Mouse (Mus musculus) heart, embryonic 11.5 days (tissue): ENCODE data around the gene Atp6v1f. TPM values are rescaled to one million over a fixed set of nuclear protein-coding genes. Genes with fewer than 3 reads are reported as not detected.

Experiments used
- ATAC-seq: fragments of 200-750 bp; cut with Nextera tagmentation; replicated peaks from 2 replicates; pipeline ENCODE4 v1.8.0; 2017; ENCODE audit warnings: moderate library complexity; ENCODE audit not compliant: insufficient number of reproducible peaks, low FRiP score, low TSS enrichment
- H3K27ac ChIP-seq: fragments of 300-500 bp; sonication (generic); 2 replicates; pipeline ENCODE4 v1.5.1; 2014; ENCODE audit warnings: mild to moderate bottlenecking, low read depth, low read length
- H3K27me3 ChIP-seq: fragments of 300-500 bp; sonication (generic); 2 replicates; pipeline ENCODE4 v1.6.1; 2014; ENCODE audit warnings: mild to moderate bottlenecking, low read length, mixed read lengths; ENCODE audit not compliant: control insufficient read depth, insufficient read depth
- H3K36me3 ChIP-seq: fragments of 300-500 bp; sonication (generic); 2 replicates; pipeline ENCODE4 v1.6.1; 2014; ENCODE audit warnings: mild to moderate bottlenecking, low read length, moderate library complexity, mixed read lengths; ENCODE audit not compliant: control insufficient read depth, insufficient read depth
- H3K4me1 ChIP-seq: fragments of 300-500 bp; sonication (generic); 2 replicates; pipeline ENCODE4 v1.6.1; 2014; ENCODE audit warnings: low read length; ENCODE audit not compliant: control insufficient read depth, insufficient read depth
- H3K4me2 ChIP-seq: fragments of 300-500 bp; sonication (generic); 2 replicates; pipeline ENCODE4 v1.6.1; 2014; ENCODE audit warnings: mild to moderate bottlenecking, moderate library complexity
- H3K4me3 ChIP-seq: fragments of 300-500 bp; sonication (generic); 2 replicates; pipeline ENCODE4 v1.5.1; 2014; ENCODE audit warnings: low read depth, low read length
- H3K9ac ChIP-seq: fragments of 300-500 bp; sonication (generic); 2 replicates; pipeline ENCODE4 v1.6.1; 2014; ENCODE audit warnings: mild to moderate bottlenecking, low read depth, low read length, moderate library complexity
- H3K9me3 ChIP-seq: fragments of 300-500 bp; sonication (generic); replicated peaks from 2 replicates; pipeline ENCODE4 v1.6.1; 2016; ENCODE audit warnings: low read length; ENCODE audit not compliant: control insufficient read depth
- WGBS: fragments of 180-500 bp; shearing (Covaris S2); extraction: QIAGEN DNeasy Blood & Tissue Kit; methylation state at CpG from one replicate; pipeline ENCODE4 v1.1.7; 2014; ENCODE audit not compliant: insufficient replicate concordance; 5-methylcytosine and 5-hydroxymethylcytosine counted together
- polyA plus RNA-seq: library from polyadenylated mRNA; unstranded; fragments of >200 nt; fragmentation: Nextera tagmentation; extraction: Ambion mirVana; gene quantifications from 2 replicates; pipeline ENCODE4 v1.2.1, GENCODE M21; 2014

The Atp6v1f gene
- polyA plus RNA-seq = 200 and 209 TPM in 2 replicates

- under 1% methylated on average over 39 of the region's 39 CpGs for WGBS
- ATAC-seq = peak; percentile 88
- H3K27ac ChIP-seq = no peak within 1 kb of the TSS; the same call in 1 of the 2 replicates
These were observed at the start of gene Atp6v1f for GRCm38 (mm10) chr6:29467583-29468354. TSS of gene Atp6v1f (plus strand) at chr6:29467718.

GRCm38 (mm10) chr6:29420596-29420995, 46.9 kb upstream of the Atp6v1f start:
- Histone ChIP-seq H3K9ac (no peak overlapping the region), H3K27me3 (no peaks in the 10 kb centered on the region), H3K4me2 (no peak overlapping the region), H3K4me3 (no peak overlapping the region), H3K4me1 (no peaks in the 10 kb centered on the region), H3K27ac (no peak overlapping the region), H3K36me3 (no peaks in the 10 kb centered on the region), H3K9me3 (no peaks in the 10 kb centered on the region)
- WGBS = 86% methylated on average over 2 of the region's 2 CpGs
- ATAC-seq = no peak

More at GRCm38 (mm10) chr6:29467583-29468354, at the start of gene Atp6v1f:
- Histone ChIP-seq H3K9me3 (no peaks in the 10 kb centered on the region), H3K4me1 (peaks cover 6% of the 10 kb centered on the region; the same call in 1 of the 2 replicates), H3K4me2 (peak within 1 kb of the TSS; percentile 82), H3K36me3 (peaks cover 10% of the 10 kb centered on the region), H3K4me3 (peak within 1 kb of the TSS; percentile 70), H3K9ac (peak within 1 kb of the TSS; percentile 78), H3K27me3 (no peaks in the 10 kb centered on the region)

- Histone ChIP-seq H3K36me3 (no peaks in the 10 kb centered on the region), H3K9ac (no peak overlapping the region), H3K4me1 (peaks cover 3% of the 10 kb centered on the region), H3K9me3 (no peaks in the 10 kb centered on the region), H3K4me3 (no peak overlapping the region), H3K27me3 (no peaks in the 10 kb centered on the region), H3K27ac (no peak overlapping the region), H3K4me2 (no peak overlapping the region)
- no peak for ATAC-seq
- WGBS = 82% methylated on average over 8 of the region's 8 CpGs
These were observed 42.4 kb upstream of the Atp6v1f start for GRCm38 (mm10) chr6:29425118-29425517.

- Histone ChIP-seq H3K27me3 (no peaks in the 10 kb centered on the region), H3K4me1 (peaks cover 12% of the 10 kb centered on the region), H3K36me3 (no peaks in the 10 kb centered on the region), H3K27ac (no peak overlapping the region), H3K9ac (no peak overlapping the region), H3K9me3 (no peaks in the 10 kb centered on the region), H3K4me2 (no peak overlapping the region), H3K4me3 (no peak overlapping the region)
- 63% methylated on average over 6 of the region's 6 CpGs for WGBS
- ATAC-seq = no peak
These were observed 41.2 kb upstream of the Atp6v1f start for GRCm38 (mm10) chr6:29426331-29426730.

GRCm38 (mm10) chr6:29428171-29428570, 39.3 kb upstream of the Atp6v1f start:
- Histone ChIP-seq H3K4me2 (no peak overlapping the region), H3K9ac (no peak overlapping the region), H3K4me3 (no peak overlapping the region), H3K27ac (no peak overlapping the region), H3K4me1 (peaks cover 24% of the 10 kb centered on the region), H3K9me3 (no peaks in the 10 kb centered on the region), H3K27me3 (no peaks in the 10 kb centered on the region), H3K36me3 (no peaks in the 10 kb centered on the region)
- no peak for ATAC-seq
- WGBS = 67% methylated on average over 4 of the region's 4 CpGs

- Histone ChIP-seq H3K27ac (peak overlapping the region; percentile 97), H3K4me2 (peak overlapping the region; percentile 41), H3K4me1 (peaks cover 33% of the 10 kb centered on the region), H3K9me3 (no peaks in the 10 kb centered on the region), H3K27me3 (no peaks in the 10 kb centered on the region), H3K4me3 (no peak overlapping the region), H3K36me3 (no peaks in the 10 kb centered on the region), H3K9ac (peak overlapping the region; percentile 67)
- no peak for ATAC-seq
- 22% methylated on average over 15 of the region's 15 CpGs for WGBS
These were observed 36.7 kb upstream of the Atp6v1f start for GRCm38 (mm10) chr6:29430681-29431420.

- ATAC-seq = peak; percentile 39
- peak overlapping the region; percentile 97 for H3K27ac ChIP-seq
- H3K4me3 ChIP-seq = no peak overlapping the region
- H3K4me1 ChIP-seq = peaks cover 39% of the 10 kb centered on the region
- peak overlapping the region; percentile 67; the same call in 1 of the 2 replicates for H3K9ac ChIP-seq
- no peaks in the 10 kb centered on the region for H3K9me3 ChIP-seq
- no peaks in the 10 kb centered on the region for H3K36me3 ChIP-seq
- H3K27me3 ChIP-seq = no peaks in the 10 kb centered on the region
- 13% methylated on average over 5 of the region's 5 CpGs for WGBS
- H3K4me2 ChIP-seq = peak overlapping the region; percentile 41
These were observed 36.0 kb upstream of the Atp6v1f start for GRCm38 (mm10) chr6:29431473-29431872.

GRCm38 (mm10) chr6:29432156-29432555, 35.4 kb upstream of the Atp6v1f start:
- Histone ChIP-seq H3K9me3 (no peaks in the 10 kb centered on the region), H3K4me3 (no peak overlapping the region), H3K27me3 (no peaks in the 10 kb centered on the region), H3K4me2 (peak overlapping the region; percentile 24), H3K27ac (peak overlapping the region; percentile 97), H3K4me1 (peaks cover 44% of the 10 kb centered on the region), H3K36me3 (no peaks in the 10 kb centered on the region), H3K9ac (no peak overlapping the region)
- 33% methylated on average over 3 of the region's 3 CpGs for WGBS
- ATAC-seq = no peak
